Mouse (Mus musculus) embryonic facial prominence, embryonic 12.5 days (tissue): ENCODE results near the gene Hexim1. TPM values are rescaled to one million over a fixed set of nuclear protein-coding genes. Genes with fewer than 3 reads are reported as not detected.
A peak's percentile ranks its signal among the peaks of the same experiment; 100 is the strongest.

Experiments used
- ATAC-seq: fragments of 200-750 bp; cut with Nextera tagmentation; 2 replicates; pipeline ENCODE4 v1.8.0; 2017; ENCODE audit not compliant: insufficient number of reproducible peaks, insufficient read depth, low FRiP score, low TSS enrichment
- H3K27ac ChIP-seq: fragments of 300-500 bp; sonication (generic); 2 replicates; pipeline ENCODE4 v1.5.1; 2016; ENCODE audit warnings: mild to moderate bottlenecking
- H3K27me3 ChIP-seq: fragments of 300-500 bp; sonication (generic); 2 replicates; pipeline ENCODE4 v1.6.1; 2016; ENCODE audit warnings: mild to moderate bottlenecking, moderate library complexity
- H3K36me3 ChIP-seq: fragments of 300-500 bp; sonication (generic); 2 replicates; pipeline ENCODE4 v1.6.1; 2016; ENCODE audit warnings: mild to moderate bottlenecking
- H3K4me1 ChIP-seq: fragments of 300-500 bp; sonication (generic); 2 replicates; pipeline ENCODE4 v1.6.1; 2016
- H3K4me2 ChIP-seq: fragments of 300-500 bp; sonication (generic); replicated peaks from 2 replicates; pipeline ENCODE4 v1.6.1; 2016; ENCODE audit warnings: mild to moderate bottlenecking, moderate library complexity
- H3K4me3 ChIP-seq: fragments of 300-500 bp; sonication (generic); 2 replicates; pipeline ENCODE4 v1.5.1; 2016; ENCODE audit warnings: mild to moderate bottlenecking
- H3K9ac ChIP-seq: fragments of 300-500 bp; sonication (generic); 2 replicates; pipeline ENCODE4 v1.6.1; 2016; ENCODE audit warnings: mild to moderate bottlenecking, moderate library complexity
- H3K9me3 ChIP-seq: fragments of 300-500 bp; sonication (generic); 2 replicates; pipeline ENCODE4 v1.6.1; 2016; ENCODE audit warnings: mild to moderate bottlenecking, moderate library complexity
- WGBS: fragments of 180-500 bp; shearing (Covaris S2); methylation state at CpG from one replicate; pipeline ENCODE4 v1.1.7; 2016; 5-methylcytosine and 5-hydroxymethylcytosine counted together
- polyA plus RNA-seq: library from polyadenylated mRNA; unstranded; fragments of >200 nt; fragmentation: Nextera tagmentation; extraction: Ambion mirVana; gene quantifications from 2 replicates; pipeline ENCODE4 v1.2.1, GENCODE M21; 2016

The Hexim1 gene
- polyA plus RNA-seq, 1 experiment from 2014 or later = 4.2 TPM

DNA sequence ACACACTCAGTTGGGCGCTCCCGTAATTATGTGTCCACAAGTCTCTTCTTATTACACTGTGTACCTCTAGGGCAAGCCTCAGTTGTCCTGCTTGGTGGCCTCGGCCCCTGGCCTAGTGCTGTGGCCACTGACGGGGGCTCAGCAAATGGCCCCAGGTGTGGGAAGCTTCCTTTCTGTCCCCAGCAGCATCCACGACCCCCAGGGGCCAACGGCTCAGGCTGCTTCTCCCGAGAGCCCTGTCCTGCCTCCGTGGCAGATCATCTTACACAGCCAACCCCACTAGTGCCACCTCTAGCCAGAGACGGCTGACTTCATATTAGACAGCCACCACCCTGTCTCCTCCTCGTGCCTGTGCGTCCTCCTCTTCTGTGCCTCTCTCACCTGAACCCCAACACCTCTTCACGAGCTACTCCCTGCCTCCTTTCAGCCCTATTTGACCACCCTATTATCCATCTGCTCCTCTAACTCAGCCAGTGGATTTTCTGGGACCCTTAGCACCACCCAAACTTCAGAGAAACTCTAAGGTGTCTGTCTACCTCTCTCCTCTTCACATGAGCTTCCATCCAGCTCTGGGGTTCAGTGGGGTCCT, 16.6 kb upstream of the Hexim1 start:
- Histone ChIP-seq H3K27me3 (peaks cover 51% of the 10 kb centered on the region), H3K4me3 (no peak overlapping the region), H3K4me1 (peaks cover 29% of the 10 kb centered on the region; the same call in 1 of the 2 replicates), H3K36me3 (no peaks in the 10 kb centered on the region), H3K9me3 (no peaks in the 10 kb centered on the region), H3K9ac (no peak overlapping the region), H3K27ac (no peak overlapping the region), H3K4me2 (no peak overlapping the region)
- ATAC-seq = no peak
- 36% methylated on average over 12 of the region's 12 CpGs for WGBS

DNA sequence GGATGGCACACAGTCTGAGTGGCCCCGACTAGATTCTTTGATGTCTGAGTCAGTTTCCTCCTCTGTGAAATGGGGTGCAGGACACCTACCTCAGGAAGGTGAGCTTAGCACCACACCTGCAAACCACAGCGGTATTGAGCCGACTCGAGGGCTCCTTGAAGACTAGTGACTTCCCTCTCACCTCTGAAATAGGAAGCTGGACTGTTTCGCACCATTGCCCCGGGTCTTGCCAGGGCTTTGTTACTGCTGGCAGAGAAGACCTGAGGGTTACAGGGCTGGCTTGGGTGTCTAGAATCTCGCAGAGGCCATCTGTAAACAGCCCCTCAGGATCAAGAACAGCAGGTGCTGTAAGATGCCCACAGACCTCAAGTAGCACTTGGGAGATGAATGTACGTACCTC, 15.7 kb upstream of the Hexim1 start:
- H3K9ac ChIP-seq = no peak overlapping the region
- H3K36me3 ChIP-seq = no peaks in the 10 kb centered on the region
- peaks cover 55% of the 10 kb centered on the region for H3K27me3 ChIP-seq
- 74% methylated on average over 8 of the region's 8 CpGs for WGBS
- no peak for ATAC-seq
- no peak overlapping the region for H3K4me3 ChIP-seq
- H3K27ac ChIP-seq = no peak overlapping the region
- H3K9me3 ChIP-seq = no peaks in the 10 kb centered on the region
- H3K4me1 ChIP-seq = peaks cover 32% of the 10 kb centered on the region; the same call in 1 of the 2 replicates
- no peak overlapping the region; the same call in 1 of the 2 replicates for H3K4me2 ChIP-seq

DNA sequence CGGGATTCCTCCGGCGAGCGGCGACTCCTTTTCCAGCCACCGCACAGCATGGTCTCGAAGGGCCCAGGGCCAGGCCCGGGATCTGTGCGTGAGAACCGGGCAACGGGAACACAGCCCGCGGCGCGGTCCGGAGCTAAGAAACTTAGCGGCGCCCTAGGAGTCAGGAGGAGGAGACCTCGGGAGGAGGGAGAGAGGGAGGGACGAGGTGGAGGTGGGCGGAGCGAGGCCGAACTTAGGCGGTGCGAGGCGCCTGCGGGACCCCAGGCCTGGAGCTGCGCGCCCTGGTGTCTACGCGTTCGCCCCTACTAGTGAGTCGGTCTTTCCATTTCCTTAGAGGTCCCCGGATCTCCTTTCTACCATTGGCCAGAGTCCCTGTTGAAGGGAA, 14.6 kb upstream of the Hexim1 start, which contains the start of the genes Plcd3 and Acbd4:
TSS of gene Plcd3 (minus strand) at position 178 of the 385 bp plus-strand sequence.
TSS of gene Acbd4 (plus strand) at position 202 of the 385 bp plus-strand sequence.
- Histone ChIP-seq H3K9ac (peak within 1 kb of the TSS; percentile 61), H3K4me2 (peak within 1 kb of the TSS; percentile 82), H3K9me3 (no peaks in the 10 kb centered on the region), H3K4me1 (peaks cover 33% of the 10 kb centered on the region; the same call in 1 of the 2 replicates), H3K27me3 (peaks cover 56% of the 10 kb centered on the region), H3K27ac (no peak within 1 kb of the TSS), H3K36me3 (no peaks in the 10 kb centered on the region), H3K4me3 (peak within 1 kb of the TSS; percentile 52)
- ATAC-seq = no peak
- WGBS = under 1% methylated on average over 34 of the region's 34 CpGs

DNA sequence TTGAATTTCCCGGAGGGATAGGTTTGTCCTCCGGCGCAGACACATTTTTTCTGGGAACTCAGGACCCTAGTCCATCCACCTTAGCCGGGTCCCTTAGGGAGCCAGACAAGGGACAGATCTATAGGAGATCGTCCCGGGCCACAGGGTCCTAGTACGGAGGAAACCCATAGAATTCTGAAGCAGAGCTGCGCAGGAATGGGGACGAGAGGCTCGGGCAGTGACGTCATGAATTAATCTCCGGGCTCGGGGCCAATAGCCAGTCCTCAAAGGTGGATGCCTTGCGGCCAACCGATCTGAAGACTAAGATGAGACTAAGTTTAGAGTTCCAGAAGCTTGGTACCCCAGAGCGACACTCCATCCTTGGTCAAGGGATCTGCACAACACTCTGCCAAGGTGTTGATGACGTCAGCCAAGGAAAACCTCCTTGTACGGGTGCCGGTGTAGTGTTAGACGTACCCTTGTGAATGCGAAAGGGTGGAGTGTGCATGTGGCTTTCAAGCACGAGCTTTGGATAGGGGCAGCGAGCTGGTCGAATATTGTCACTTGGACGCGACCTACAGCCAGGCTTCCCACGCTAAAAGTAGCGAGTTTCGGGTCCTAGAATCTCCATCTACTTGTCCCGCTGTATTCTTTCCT, 14.0 kb upstream of the Hexim1 start:
- 3% methylated on average over 30 of the region's 30 CpGs for WGBS
- Histone ChIP-seq H3K9me3 (no peaks in the 10 kb centered on the region), H3K4me2 (peak overlapping the region; percentile 82), H3K4me3 (peak overlapping the region; percentile 52), H3K4me1 (peaks cover 32% of the 10 kb centered on the region; the same call in 1 of the 2 replicates), H3K9ac (peak overlapping the region; percentile 61; the same call in 1 of the 2 replicates), H3K27ac (no peak overlapping the region), H3K36me3 (no peaks in the 10 kb centered on the region), H3K27me3 (peaks cover 51% of the 10 kb centered on the region)
- no peak for ATAC-seq

DNA sequence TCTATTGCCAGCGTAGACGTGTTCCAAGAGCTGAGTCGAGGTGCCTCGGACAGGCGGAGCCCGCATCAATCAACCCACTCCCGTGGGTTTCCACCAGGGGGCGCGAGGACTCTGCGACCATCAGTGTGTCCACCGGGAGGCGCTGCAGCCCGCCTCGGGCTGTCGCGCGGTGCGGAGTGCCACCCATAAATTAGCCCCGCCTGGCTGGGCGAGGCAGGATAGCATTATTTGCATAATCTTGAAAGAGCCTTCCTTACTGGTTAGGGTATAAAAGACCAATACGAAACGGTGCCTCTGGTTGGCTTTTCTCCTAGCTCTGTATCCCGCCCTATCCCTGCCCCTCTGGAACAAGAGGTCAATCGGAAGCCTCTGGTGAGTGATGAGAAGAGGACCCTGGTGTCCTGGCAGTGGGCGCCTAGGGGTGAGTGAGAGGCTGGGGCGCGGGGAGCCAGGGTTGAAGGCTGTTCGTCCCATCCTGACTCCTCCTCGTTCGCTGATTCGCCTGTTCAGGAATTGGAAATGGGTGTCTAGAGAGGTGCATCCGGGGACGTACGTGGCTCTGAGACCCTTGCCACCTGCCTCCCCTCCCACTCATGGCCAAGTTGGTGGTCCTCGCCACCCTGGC, 13.2 kb upstream of the Hexim1 start:
- Histone ChIP-seq H3K4me3 (peak overlapping the region; percentile 39), H3K4me2 (peak overlapping the region; percentile 82), H3K36me3 (no peaks in the 10 kb centered on the region), H3K9me3 (no peaks in the 10 kb centered on the region), H3K4me1 (peaks cover 26% of the 10 kb centered on the region; the same call in 1 of the 2 replicates), H3K27ac (no peak overlapping the region), H3K27me3 (peaks cover 43% of the 10 kb centered on the region), H3K9ac (no peak overlapping the region)
- under 1% methylated on average over 35 of the region's 35 CpGs for WGBS
- ATAC-seq = peak; percentile 81

DNA sequence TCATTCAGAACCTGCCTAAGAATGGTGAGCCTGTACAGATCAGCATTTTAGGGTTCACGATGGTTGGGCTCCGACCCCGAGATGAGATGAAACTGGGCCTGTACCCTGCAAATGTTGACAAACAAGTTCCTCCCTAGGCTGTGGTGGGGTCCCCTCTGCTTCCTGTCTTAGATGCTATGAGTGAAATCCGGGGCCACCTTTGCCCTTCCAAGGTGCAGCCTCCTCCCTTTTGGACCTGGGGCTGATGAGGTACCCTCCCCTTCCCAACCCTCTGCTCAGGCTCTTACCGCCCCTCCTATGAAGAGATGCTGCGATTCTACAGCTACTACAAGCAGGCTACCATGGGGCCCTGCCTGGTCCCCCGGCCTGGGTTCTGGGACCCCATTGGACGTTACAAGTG, 12.4 kb upstream of the Hexim1 start:
- H3K4me1 ChIP-seq = peaks cover 23% of the 10 kb centered on the region; the same call in 1 of the 2 replicates
- no peak for ATAC-seq

DNA sequence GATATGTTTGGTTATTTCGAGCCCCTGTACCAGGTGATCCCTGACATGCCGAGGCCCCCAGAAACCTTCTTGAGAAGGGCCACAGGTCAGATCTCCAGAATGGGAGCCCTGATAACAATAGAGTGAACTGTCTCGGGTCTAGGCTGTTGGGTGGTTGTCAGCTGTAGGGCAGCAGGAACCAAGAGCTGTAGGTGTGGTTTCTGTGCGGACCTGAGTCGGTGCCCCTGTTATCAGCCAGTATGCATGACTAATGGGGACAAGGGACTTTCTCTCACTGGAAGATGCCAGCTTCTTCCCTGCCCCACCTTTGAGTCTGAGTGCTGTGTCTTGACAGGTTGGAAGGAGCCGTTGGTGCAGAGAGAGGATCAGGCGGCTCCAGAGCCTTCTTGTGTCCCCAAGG, 11.6 kb upstream of the Hexim1 start:
- 77% methylated on average over 7 of the region's 7 CpGs for WGBS
- Histone ChIP-seq H3K9ac (no peak overlapping the region), H3K27ac (no peak overlapping the region), H3K4me1 (peaks cover 17% of the 10 kb centered on the region; the same call in 1 of the 2 replicates), H3K36me3 (no peaks in the 10 kb centered on the region), H3K4me3 (no peak overlapping the region), H3K9me3 (no peaks in the 10 kb centered on the region), H3K27me3 (peaks cover 34% of the 10 kb centered on the region), H3K4me2 (no peak overlapping the region)
- no peak for ATAC-seq

More for the DNA sequence above, 12.4 kb upstream of the Hexim1 start:
- WGBS = 58% methylated on average over 8 of the region's 8 CpGs
- Histone ChIP-seq H3K4me2 (peak overlapping the region; percentile 82), H3K9ac (no peak overlapping the region), H3K27ac (no peak overlapping the region), H3K4me3 (peak overlapping the region; percentile 39; the same call in 1 of the 2 replicates), H3K36me3 (no peaks in the 10 kb centered on the region), H3K27me3 (peaks cover 43% of the 10 kb centered on the region), H3K9me3 (no peaks in the 10 kb centered on the region)

DNA sequence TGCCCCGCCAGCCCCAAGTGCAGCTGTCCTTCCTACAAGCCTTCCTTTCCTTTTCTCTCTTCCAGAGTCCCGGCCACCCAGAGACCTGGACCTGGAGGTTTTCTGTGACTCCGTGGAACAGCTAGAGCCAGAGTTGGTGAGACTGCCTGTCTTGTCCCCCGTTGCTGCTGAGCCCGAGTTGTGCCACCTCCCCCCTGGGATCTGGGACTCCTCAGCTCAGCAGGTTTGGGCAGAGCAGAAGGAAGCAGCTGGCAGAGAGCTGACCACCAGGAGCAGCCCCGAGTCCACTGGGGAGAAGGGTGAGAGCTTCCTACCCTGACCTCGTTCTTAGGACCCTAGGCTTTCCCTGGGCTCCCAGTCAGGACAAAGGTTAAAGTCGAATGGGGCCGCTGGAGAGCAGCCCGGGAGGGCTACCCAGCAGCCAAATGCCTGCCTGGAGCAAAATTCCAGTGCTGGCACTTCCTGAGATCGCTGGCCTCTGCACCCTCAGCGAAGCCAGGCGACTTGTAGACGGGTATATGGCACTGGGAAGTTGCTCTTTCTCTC, 10.8 kb upstream of the Hexim1 start:
- H3K36me3 ChIP-seq = no peaks in the 10 kb centered on the region
- no peak overlapping the region for H3K27ac ChIP-seq
- H3K27me3 ChIP-seq = peaks cover 26% of the 10 kb centered on the region
- H3K4me3 ChIP-seq = no peak overlapping the region
- H3K9me3 ChIP-seq = no peaks in the 10 kb centered on the region
- no peak overlapping the region for H3K4me2 ChIP-seq
- peaks cover 17% of the 10 kb centered on the region; the same call in 1 of the 2 replicates for H3K4me1 ChIP-seq
- 28% methylated on average over 14 of the region's 14 CpGs for WGBS
- ATAC-seq = no peak
- no peak overlapping the region for H3K9ac ChIP-seq

DNA sequence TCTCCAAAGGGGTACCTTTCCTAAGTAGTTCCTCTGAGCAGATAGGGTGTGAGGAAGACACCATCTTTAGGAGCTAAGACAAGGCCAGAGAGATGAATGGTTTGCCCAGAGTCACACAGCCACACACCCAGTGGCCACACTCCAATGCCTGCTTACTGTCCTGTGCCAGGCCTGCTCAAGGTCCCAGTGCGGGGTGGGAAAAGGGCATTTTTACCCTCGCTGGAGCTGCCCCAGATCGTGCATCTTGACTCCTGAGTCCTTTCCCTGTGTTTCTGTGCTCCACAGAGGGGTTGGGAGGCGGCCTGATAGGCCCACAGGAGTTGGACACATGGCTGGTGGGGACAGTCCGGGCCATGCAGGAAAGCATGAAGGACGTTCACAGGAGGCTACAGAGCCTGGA, 10.2 kb upstream of the Hexim1 start:
- Histone ChIP-seq H3K9ac (no peak overlapping the region), H3K27ac (no peak overlapping the region), H3K4me3 (no peak overlapping the region), H3K4me1 (peaks cover 17% of the 10 kb centered on the region; the same call in 1 of the 2 replicates), H3K27me3 (peaks cover 21% of the 10 kb centered on the region), H3K36me3 (no peaks in the 10 kb centered on the region), H3K9me3 (no peaks in the 10 kb centered on the region), H3K4me2 (no peak overlapping the region)
- ATAC-seq = no peak
- 83% methylated on average over 6 of the region's 6 CpGs for WGBS

DNA sequence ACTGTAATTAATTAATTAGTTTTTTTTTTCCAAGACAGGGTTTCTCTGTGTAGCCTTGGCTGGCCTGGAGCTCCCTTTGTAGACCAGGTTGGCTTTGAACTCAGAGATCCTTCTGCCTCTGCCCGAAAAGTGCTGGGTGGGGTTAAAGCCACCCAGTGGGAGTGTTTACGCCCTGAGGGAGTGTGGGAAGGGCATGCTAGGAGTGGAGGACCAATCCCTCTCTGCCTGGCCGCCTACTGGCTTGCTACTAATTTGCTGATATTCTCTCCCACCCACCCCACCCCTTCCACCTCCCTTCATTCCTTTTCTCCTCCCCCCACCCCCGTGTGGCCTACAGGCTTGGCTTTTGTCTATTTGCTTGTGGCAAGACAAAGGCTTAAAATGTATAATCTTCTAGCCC, 9.6 kb upstream of the Hexim1 start:
- peaks cover 12% of the 10 kb centered on the region; the same call in 1 of the 2 replicates for H3K4me1 ChIP-seq
- H3K4me3 ChIP-seq = no peak overlapping the region
- no peak for ATAC-seq
- no peak overlapping the region for H3K27ac ChIP-seq
- H3K4me2 ChIP-seq = no peak overlapping the region
- no peaks in the 10 kb centered on the region for H3K9me3 ChIP-seq
- H3K9ac ChIP-seq = no peak overlapping the region
- H3K36me3 ChIP-seq = no peaks in the 10 kb centered on the region
- WGBS = 58% methylated on average over 4 of the region's 4 CpGs
- H3K27me3 ChIP-seq = peaks cover 18% of the 10 kb centered on the region

DNA sequence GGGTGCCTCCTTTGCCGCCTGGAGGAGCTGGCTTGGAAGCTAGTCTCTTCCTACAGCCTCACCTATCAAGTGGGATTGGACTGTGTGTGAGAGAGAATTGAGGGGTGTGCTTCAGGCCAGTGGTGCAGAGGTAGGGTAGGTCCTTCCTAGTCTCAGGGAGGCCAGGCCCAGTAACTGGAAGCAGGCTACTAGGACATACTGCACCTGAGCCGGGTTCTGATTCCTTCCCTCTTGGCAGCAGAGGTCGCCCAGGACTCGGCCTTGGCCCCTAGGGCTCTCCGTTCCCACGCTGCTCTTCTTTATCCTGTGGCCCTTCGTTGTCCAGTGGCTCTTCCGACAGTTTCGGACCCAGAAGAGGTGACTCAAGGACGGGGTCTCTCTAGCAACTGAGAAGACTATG, 4.7 kb upstream of the Hexim1 start:
- WGBS = 19% methylated on average over 10 of the region's 10 CpGs
- Histone ChIP-seq H3K4me1 (peaks cover 12% of the 10 kb centered on the region; the same call in 1 of the 2 replicates), H3K4me2 (peak overlapping the region; percentile 54), H3K36me3 (no peaks in the 10 kb centered on the region), H3K4me3 (peak overlapping the region; percentile 32), H3K27ac (no peak overlapping the region), H3K27me3 (peaks cover 4% of the 10 kb centered on the region), H3K9ac (0 out of 2 replicates have a peak overlapping the region, but pooled peaks have one; percentile 13), H3K9me3 (no peaks in the 10 kb centered on the region)
- no peak for ATAC-seq
